Mouse (Mus musculus) cerebellum, adult 2 months (tissue): ENCODE measurements at regions not wholly inside any gene's neighbourhood (a gene's known extent, or its start where the extent isn't known, plus 50 kb on each side); places are given as distances from the start of the nearest gene placed in this dataset.

ENCODE experiments used
- CTCF ChIP-seq: fragments of 200-500 bp; IDR thresholded peaks from 2 replicates; pipeline ENCODE4 v1.5.1; 2011; ENCODE audit warnings: low read depth, mild to moderate bottlenecking, control low read depth, low read length, moderate library complexity, borderline replicate concordance; ENCODE audit not compliant: insufficient read depth
- POLR2A ChIP-seq: fragments of 200-500 bp; IDR thresholded peaks from 2 replicates; pipeline ENCODE4 v1.6.1; 2011; ENCODE audit warnings: low read length, control low read depth, borderline replicate concordance; ENCODE audit not compliant: insufficient read depth

GRCm38 (mm10) chr4:31320734-31321507, 643.0 kb upstream of the Map3k7 start:
- TF ChIP-seq CTCF: no peak
- no peak for TF ChIP-seq POLR2A
